Comparison of ENCODE assay signal across 20 mouse cellular contexts in the genomic region with DNA sequence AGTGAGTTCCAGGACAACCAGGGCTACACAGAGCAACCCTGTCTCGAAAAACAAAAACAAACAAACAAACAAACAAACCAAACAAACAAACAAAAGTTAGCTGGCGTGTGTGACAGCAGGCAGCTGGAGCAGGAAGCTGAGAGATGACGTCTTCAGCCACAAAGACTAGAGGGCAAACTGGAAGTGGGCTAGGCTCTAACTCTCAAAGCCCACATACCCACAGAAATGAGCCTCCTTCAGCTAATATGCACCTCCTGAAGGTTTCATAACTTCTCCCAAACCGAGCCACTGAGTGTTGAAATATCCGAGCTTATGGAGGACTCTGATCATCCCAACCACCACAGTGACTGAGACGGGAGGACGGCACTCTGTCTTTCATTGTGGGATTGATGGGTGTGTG. TPM values are rescaled to one million over a fixed set of nuclear protein-coding genes. Genes with fewer than 3 reads are reported as not detected.
DNase-seq lines count a peak whose midpoint lies in the region; TF ChIP-seq lines count a peak whose summit lies in the region.
"Had no signal": no experiment of that assay in that cellular context is flagged by ENCODE, and none has a peak within 500 bp of the region (broad histone marks: within the 10 kb centered on the region; RNA-seq: fewer than 3 reads in every experiment).

No protein-coding gene starts in this region.

- no peak for TF ChIP-seq CTCF in thymus, adult 2 months (IDR thresholded peaks at IDR 0.05; ENCODE audit: borderline replicate concordance, control insufficient read depth, extremely low read depth, insufficient read depth, low read length, poor library complexity)
- TF ChIP-seq CTCF in gastrocnemius, adult 2 months (IDR thresholded peaks at IDR 0.05), result no peak

- no peak overlapping the region for H3K4me3 ChIP-seq in thymus, adult 2 months (ENCODE audit: control insufficient read depth, insufficient read depth, low read length)
- H3K4me3 ChIP-seq in gastrocnemius, adult 2 months, result no peak overlapping the region
- H3K4me3 ChIP-seq: embryonic facial prominence, embryonic 13.5 days; forebrain, embryonic 12.5 days; heart, embryonic 13.5 days; hindbrain, embryonic 12.5 days had no signal

- H3K4me1 ChIP-seq in thymus, adult 2 months (replicated peaks; ENCODE audit: control insufficient read depth, insufficient read depth, low read length), result peaks cover 16% of the 10 kb centered on the region

- intact Hi-C loops in gastrocnemius, adult 2 months (cut with DNase I), result no loop called here
- intact Hi-C loops in heart, postnatal 25 days (cut with DNase I), result no loop called here

- no peak for TF ChIP-seq POLR2A in thymus, adult 2 months (IDR thresholded peaks at IDR 0.05; ENCODE audit: control insufficient read depth, extremely low read depth, insufficient read depth, low read length, poor library complexity)

- H3K27ac ChIP-seq in thymus, adult 2 months (ENCODE audit: control insufficient read depth, insufficient read depth, low read length), result peak overlapping the region; percentile 3; the same call in 1 of the 2 replicates
- H3K27ac ChIP-seq in gastrocnemius, adult 2 months, result no peak overlapping the region
- H3K27ac ChIP-seq: embryonic facial prominence, embryonic 13.5 days; forebrain, embryonic 12.5 days; heart, embryonic 13.5 days; hindbrain, embryonic 12.5 days had no signal

- peak; percentile 54 for DNase-seq in thymus, adult 2 months
- no peak for DNase-seq in thymus, adult 18-20 months
- peak; percentile 55 for DNase-seq in thymus, postnatal 0 days (ENCODE audit: low spot score)
- DNase-seq in thymus, postnatal 36 days, result peak; percentile 43 to 60
- no peak for DNase-seq in gastrocnemius, adult 2 months
- no peak for DNase-seq in testis, postnatal 14 days (ENCODE audit: low spot score)
- DNase-seq in heart, postnatal 25 days (ENCODE audit: low spot score), result no peak
- DNase-seq: adrenal gland, adult 8-10 months; adrenal gland, postnatal 36 days; cerebellum, adult 8-10 months; cerebellum, postnatal 14 days; gastrocnemius, postnatal 14 days; heart, postnatal 4 days had no signal

- H3K36me3 ChIP-seq in thymus, adult 2 months (ENCODE audit: control insufficient read depth, insufficient read depth, low read length), result no peaks in the 10 kb centered on the region
- H3K36me3 ChIP-seq: embryonic facial prominence, embryonic 13.5 days; forebrain, embryonic 12.5 days; heart, embryonic 13.5 days; hindbrain, embryonic 12.5 days had no signal

- H3K27me3 ChIP-seq in thymus, adult 2 months (ENCODE audit: control insufficient read depth, insufficient read depth, low read length), result no peaks in the 10 kb centered on the region
- H3K27me3 ChIP-seq: CH12.LX; embryonic facial prominence, embryonic 13.5 days; forebrain, embryonic 12.5 days; hindbrain, embryonic 12.5 days had no signal

- 44% methylated on average over 7 of the region's 7 CpGs for WGBS in thymus, adult 2 months

RNA-seq across cellular contexts. Expression of a gene that starts 7.0 kb away (rescaled TPM):
- polyA plus RNA-seq in thymus, adult 2 months (2012; rRNA removed), result 0.18 and 0.38 TPM in 2 replicates
- polyA plus RNA-seq in thymus, postnatal 0 days (2015; fragmentation: Nextera tagmentation; extraction: Ambion mirVana), result 0.44 and 0.91 TPM in 2 replicates
- total RNA-seq in gastrocnemius, adult 2 months (2021), result not detected
- total RNA-seq in heart, postnatal 25 days (2021), result not detected
- total RNA-seq: adrenal gland, adult 8-10 months; adrenal gland, postnatal 36 days; CH12.LX had no signal
- polyA plus RNA-seq: gonadal fat pad, adult 2 months; inflammation-experienced regulatory T-cells, adult 6 months had no signal

RNA-seq across cellular contexts. Expression of a gene that starts 34.9 kb away (rescaled TPM):
- polyA plus RNA-seq in thymus, adult 2 months (2012; rRNA removed), result 2.8 and 2.9 TPM in 2 replicates
- 1.3 and 2.0 TPM in 2 replicates for polyA plus RNA-seq in thymus, postnatal 0 days (2015; fragmentation: Nextera tagmentation; extraction: Ambion mirVana)
- total RNA-seq in gastrocnemius, adult 2 months (2021), result 10 to 100 TPM; 12.6 to 15.1 TPM
- total RNA-seq in heart, postnatal 25 days (2021), result 10 to 100 TPM; 16.2 to 16.7 TPM
- total RNA-seq: CH12.LX had no signal

Comparison
In these comparisons a context has a peak if more than half of its experiments do, and no peak if none do; other contexts are left out.
1. DNase-seq: peak in thymus, adult 2 months (single experiment), thymus, postnatal 0 days (single experiment) and thymus, postnatal 36 days (2 of 2); none in thymus, adult 18-20 months (0 of 2), gastrocnemius, adult 2 months (single experiment), testis, postnatal 14 days (single experiment) and heart, postnatal 25 days (single experiment).